Mouse (Mus musculus) ES-E14 (cell line): ENCODE results near the gene Gdf10.

Experiments used
- CHD2 ChIP-seq: IDR thresholded peaks from 2 replicates; pipeline ENCODE4 v1.6.1; 2014; ENCODE audit warnings: mild to moderate bottlenecking, low read depth, low read length, inconsistent platforms
- HCFC1 ChIP-seq: IDR thresholded peaks from 2 replicates; pipeline ENCODE4 v1.6.1; 2012; ENCODE audit warnings: low read length, inconsistent platforms, borderline replicate concordance; ENCODE audit not compliant: insufficient read depth
- ZNF384 ChIP-seq: IDR thresholded peaks from 2 replicates; pipeline ENCODE4 v1.6.1; 2012; ENCODE audit warnings: low read depth, low read length, inconsistent platforms

DNA sequence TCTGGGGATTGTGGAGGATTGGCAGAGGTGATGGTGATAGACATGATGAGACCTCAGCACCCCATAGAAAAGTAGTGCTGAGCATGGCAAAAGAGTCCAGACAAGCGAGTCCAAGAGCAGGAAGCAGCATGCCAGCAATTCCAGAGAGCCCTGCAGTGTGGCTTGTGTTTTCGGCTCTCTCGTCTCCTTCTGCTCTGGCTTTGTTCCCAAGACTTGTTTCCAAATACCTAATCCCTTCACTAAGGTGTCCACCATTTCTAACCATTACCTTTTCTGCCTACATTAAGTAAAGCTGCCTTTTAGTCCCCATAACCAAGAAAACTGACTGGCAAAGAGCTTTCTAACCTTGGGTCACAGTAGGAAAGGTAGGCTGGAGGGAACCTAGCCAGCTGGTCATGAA is 31.9 kb upstream of the Gdf10 start:
- TF ChIP-seq HCFC1 (no peak), CHD2 (no peak), ZNF384 (no peak)
